Mouse (Mus musculus) olfactory bulb, adult 2 months (tissue): ENCODE results near the gene Emp1.

ENCODE experiments used
- CTCF ChIP-seq: fragments of 200-500 bp; IDR thresholded peaks from 2 replicates; pipeline ENCODE4 v1.5.1; 2012; ENCODE audit warnings: low read depth, mild to moderate bottlenecking, low read length, moderate library complexity; ENCODE audit not compliant: insufficient read depth
- POLR2A ChIP-seq: fragments of 200-500 bp; IDR thresholded peaks from 2 replicates; pipeline ENCODE4 v1.6.1; 2012; ENCODE audit warnings: mild to moderate bottlenecking, low read depth, low read length, moderate library complexity; ENCODE audit not compliant: insufficient read depth

DNA sequence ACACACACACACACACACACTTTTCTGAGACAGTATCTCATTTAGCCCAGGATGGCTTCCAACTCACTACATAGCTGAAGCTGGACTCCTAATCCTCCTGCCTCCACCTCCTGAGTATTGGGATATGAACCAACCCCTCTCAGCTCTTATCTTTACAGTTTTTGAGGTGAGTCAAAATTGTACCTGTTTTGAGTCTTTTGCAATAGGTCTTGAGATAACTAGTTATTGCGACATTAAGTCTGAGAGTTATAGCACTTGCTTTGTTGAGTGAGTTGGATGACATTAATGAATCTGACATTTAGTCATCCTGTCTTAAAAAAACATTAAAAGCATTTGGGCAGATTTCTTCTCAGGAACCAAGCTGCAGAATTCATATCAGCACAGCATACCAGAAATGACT is 25.3 kb downstream of the Emp1 start:
- TF ChIP-seq POLR2A, result no peak
- TF ChIP-seq CTCF, result no peak
